Mouse (Mus musculus): ENCODE data around the gene Tenm2.
A peak's percentile ranks its signal among the peaks of the same experiment; 100 is the strongest.

The Tenm2 gene

GRCm38 (mm10) chr11:36277192-36277902, 958.4 kb downstream of the Tenm2 start:
- no peak for DNase-seq (ENCODE audit: low spot score)

GRCm38 (mm10) chr11:36276015-36276414, 959.7 kb downstream of the Tenm2 start:
- no peak for DNase-seq (ENCODE audit: low spot score)

GRCm38 (mm10) chr11:36272149-36272548, 963.6 kb downstream of the Tenm2 start:
- no peak for DNase-seq (ENCODE audit: low spot score)

DNA sequence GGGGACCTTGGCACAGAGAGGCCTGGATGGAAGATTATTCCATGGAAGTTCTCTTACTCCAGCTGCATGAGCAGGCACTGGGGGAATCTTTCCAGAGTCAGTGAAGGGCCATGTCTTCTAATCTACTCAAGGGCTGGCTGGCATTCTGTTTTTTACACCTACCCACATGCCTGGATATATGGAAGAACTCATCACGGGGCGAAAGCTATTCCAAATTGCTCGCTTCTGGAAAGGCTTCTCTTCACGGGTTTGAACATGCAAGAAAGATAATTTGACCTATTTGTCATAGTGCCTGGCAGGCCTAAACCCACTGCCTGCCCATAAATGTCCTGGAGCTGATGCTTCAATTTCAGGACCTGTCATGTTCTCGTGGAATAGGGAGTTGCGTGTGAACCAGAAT, 965.8 kb downstream of the Tenm2 start:
- no peak for DNase-seq (ENCODE audit: low spot score)

DNA sequence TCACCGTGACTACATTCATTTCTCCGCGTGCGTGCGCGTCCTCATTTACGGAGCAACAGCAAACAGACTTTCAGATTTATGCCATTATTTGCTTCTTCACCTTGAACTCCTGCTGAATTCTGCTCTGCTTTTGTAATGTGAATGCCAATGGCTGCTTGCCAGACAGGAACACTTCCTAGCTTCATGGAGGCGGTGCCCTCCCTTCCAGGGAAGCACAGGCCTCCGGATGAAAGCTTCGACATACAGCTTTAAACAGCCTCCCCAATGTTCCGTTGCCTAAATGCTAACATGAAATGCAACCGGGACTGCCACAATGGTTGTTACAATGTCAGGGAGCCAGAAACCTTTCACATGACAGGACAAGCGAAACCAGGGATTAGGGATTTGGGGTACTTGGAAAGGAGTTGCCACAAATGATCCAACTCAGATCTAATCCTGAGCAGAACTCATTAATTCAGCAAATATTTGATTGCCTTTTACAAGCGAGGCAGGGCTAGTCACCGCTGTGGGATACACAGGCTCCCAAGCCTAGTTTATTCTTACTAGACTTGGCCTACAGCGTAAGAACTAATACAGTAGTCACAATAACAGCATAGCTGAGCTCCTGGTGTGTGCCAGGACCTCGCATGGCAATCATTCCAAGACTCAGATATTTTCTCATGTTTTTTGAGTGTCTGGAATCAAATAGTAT, 970.8 kb downstream of the Tenm2 start:
- no peak for DNase-seq (ENCODE audit: low spot score)

GRCm38 (mm10) chr11:36263840-36264239, 971.9 kb downstream of the Tenm2 start:
- DNase-seq (ENCODE audit: low spot score) = no peak

DNA sequence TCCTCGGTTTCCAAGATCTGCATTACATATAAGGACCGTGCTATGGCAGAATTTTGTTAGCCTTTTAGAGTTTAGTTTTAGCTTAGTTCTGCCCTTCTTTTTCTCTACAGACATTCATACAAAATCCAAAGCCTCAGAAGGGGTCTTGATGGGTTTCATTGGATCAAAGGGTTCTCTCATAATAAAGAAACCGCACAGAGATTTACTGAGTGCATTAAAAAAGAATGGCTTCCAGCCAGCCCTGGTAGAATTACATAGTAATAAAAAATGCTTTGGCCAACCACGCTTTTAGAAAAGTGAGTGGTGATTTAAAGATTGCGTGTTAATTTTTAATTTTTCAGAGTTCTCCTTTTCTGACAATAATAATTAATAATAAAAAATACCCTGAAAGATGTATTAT, 978.6 kb downstream of the Tenm2 start:
- no peak for DNase-seq (ENCODE audit: low spot score)

GRCm38 (mm10) chr11:36256747-36257146, 979.0 kb downstream of the Tenm2 start:
- DNase-seq (ENCODE audit: low spot score) = no peak

DNA sequence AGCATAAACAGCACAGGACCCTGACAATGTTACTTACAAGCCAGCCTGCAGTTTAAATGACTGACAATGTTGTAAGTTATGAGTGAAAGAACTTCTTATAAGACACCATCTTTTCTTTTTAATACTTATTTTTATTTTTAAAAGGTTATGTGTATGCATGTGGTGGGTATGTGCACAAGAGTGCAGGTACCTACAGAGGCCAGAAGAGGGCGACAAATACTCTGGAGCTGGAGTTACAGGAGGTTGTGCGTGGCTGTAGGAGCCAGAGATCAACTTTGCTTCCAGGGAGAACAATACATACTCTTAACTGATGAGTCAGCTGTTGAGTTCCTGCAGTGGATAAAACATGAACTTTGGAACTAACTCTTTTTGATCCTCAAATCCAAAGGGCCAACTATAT, 981.7 kb downstream of the Tenm2 start:
- DNase-seq (ENCODE audit: low spot score) = no peak

DNA sequence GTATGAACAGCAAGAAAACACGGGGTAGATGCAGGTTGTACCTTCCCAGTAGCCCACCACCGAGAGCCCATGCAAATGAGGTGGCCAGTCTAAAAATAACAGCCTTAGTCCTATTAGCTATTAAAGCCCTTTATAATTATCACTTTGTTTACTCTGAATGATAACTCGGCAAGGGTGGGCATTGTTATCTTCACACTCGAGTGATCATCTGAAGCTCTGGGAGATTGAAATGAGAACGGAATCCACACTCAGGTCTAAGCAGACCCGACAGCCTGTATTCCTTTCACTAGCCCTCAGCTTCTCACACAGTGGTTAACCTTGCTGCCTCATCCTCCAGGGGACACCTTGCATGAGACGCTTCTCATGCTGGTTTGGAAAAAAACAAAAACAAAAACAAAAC, 985.7 kb downstream of the Tenm2 start:
- DNase-seq (ENCODE audit: low spot score) = no peak

GRCm38 (mm10) chr11:36246152-36246551, 989.6 kb downstream of the Tenm2 start:
- DNase-seq (ENCODE audit: low spot score) = no peak

GRCm38 (mm10) chr11:36244491-36244882, 991.3 kb downstream of the Tenm2 start:
- no peak for DNase-seq (ENCODE audit: low spot score)

- DNase-seq (ENCODE audit: low spot score) = no peak
Measured at GRCm38 (mm10) chr11:36243747-36244490, 991.8 kb downstream of the Tenm2 start.

- DNase-seq (ENCODE audit: low spot score) = no peak
Measured at GRCm38 (mm10) chr11:36238890-36239289, 996.9 kb downstream of the Tenm2 start.

DNA sequence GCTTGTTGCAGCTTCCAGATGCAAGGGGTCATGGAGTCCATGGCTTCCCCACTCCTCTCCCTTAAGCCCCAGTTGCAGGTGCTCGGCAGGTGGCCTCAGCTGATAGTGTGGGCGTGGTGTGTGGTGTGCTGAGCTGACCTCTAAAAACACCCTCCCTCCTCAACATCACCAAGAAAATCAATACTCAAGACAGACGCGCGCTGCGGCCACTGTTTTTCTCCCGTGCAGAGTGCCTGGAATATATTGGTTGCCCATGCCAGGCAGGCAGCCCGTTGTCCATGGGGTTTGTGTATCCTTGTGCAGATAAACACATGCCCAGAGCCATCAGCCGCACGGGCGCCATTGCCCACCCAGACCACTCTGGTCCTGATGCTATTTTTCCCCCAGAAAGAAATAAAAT, 1007.1 kb downstream of the Tenm2 start:
- no peak for DNase-seq (ENCODE audit: low spot score)

DNA sequence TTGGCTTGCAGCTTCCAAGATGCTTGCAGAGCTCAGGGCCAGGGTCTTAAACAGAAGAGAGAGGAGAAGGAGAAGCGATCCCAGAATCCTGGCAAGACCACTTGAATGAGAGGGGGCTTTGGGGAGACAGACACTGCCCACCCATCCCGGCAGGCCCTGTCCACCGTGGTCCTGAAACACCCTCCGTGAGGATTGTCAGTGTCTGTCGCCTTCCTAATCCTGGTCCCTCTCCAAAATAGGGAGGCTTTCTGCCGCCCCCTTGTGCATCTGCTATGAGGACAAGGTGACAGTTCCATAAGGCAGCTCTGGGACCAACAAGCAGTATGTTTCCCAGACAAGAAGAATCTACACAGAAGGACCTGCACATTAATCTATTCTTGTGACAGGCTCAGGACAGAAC, 1007.6 kb downstream of the Tenm2 start:
- no peak for DNase-seq (ENCODE audit: low spot score)

GRCm38 (mm10) chr11:36226061-36226460, 1009.7 kb downstream of the Tenm2 start:
- DNase-seq (ENCODE audit: low spot score) = no peak

- no peak for DNase-seq (ENCODE audit: low spot score)
Measured at GRCm38 (mm10) chr11:36223716-36224439, 1011.9 kb downstream of the Tenm2 start.

- DNase-seq (ENCODE audit: low spot score) = no peak
Measured at GRCm38 (mm10) chr11:36222071-36222470, 1013.7 kb downstream of the Tenm2 start.

DNA sequence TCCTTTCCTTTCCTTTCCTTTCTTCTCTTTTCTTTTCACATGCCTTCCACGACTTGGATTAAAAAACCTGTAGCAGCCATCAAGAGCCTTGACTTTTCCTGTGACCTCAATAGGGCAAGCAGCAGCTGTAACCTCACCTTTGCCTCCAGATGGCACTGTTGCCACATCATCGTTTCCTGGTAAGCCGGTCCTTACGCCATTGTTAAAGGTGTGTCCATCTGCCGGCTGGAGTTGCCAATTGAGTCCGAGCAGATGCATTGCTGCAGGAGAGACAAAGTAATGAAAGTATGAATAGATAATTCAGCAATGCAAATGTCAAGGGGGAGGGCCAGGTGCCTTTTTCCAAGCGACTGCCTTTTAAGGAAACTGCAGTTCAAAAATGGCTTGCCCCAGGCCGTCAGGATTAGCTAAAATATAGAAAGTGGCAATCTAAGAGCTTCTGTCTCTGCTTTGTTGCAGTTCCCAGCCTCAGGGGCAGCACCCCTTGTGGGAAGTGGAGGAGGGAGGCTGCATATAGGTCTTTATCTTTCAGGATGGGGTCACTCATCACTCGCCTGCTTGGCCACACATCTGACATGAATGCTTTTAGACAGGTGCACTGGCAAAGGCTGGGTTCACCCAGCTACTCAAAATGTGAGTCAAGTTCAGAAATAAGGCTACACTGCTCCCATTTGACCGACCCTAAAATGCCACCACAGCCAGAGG, 1014.3 kb downstream of the Tenm2 start:
- DNase-seq (ENCODE audit: low spot score) = peak; percentile 93

GRCm38 (mm10) chr11:36220651-36221050, 1015.1 kb downstream of the Tenm2 start:
- DNase-seq (ENCODE audit: low spot score) = peak; percentile 70

GRCm38 (mm10) chr11:36219586-36219985, 1016.2 kb downstream of the Tenm2 start:
- DNase-seq (ENCODE audit: low spot score) = no peak
